Mouse (Mus musculus): ENCODE measurements around the gene Rasgrf2.

GRCm38 (mm10) chr13:91877996-91878395 is 253.5 kb downstream of the Rasgrf2 start:
- TF ChIP-seq POLR2A (IDR thresholded peaks at IDR 0.05; ENCODE audit: control insufficient read depth, extremely low read depth, insufficient read depth, low read length, poor library complexity) (no peak), CTCF (IDR thresholded peaks at IDR 0.05; ENCODE audit: borderline replicate concordance, control insufficient read depth, extremely low read depth, insufficient read depth, low read length, poor library complexity) (no peak)
